Mouse (Mus musculus): ENCODE data around the gene Tnfrsf11a. TPM values are rescaled to one million over a fixed set of nuclear protein-coding genes. Genes with fewer than 3 reads are reported as not detected.

Gene Tnfrsf11a
- polyA plus RNA-seq, 1 experiment from 2014 or later: 0.51 TPM

DNA sequence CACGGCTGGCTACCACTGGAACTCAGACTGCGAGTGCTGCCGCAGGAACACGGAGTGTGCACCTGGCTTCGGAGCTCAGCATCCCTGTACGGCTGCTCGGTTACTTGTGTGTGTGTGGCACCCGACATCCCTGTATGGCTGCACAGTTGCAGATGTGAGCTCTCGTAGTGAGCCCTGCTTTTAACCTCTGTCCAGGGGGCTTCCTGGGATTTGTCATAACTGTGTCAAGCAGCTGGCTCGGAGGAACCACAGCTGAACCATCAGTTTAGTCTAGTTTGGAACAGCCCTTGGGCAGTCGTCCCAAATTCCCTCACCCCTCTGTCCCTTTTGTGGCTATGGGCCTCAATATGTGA lies 33.2 kb downstream of the Tnfrsf11a start:
- Histone ChIP-seq H3K4me3 (ENCODE audit: low read depth, low read length) (no peak overlapping the region), H3K4me2 (no peak overlapping the region), H3K4me1 (replicated peaks; ENCODE audit: control insufficient read depth, insufficient read depth, low read length) (no peaks in the 10 kb centered on the region), H3K36me3 (ENCODE audit: control insufficient read depth, insufficient read depth, low read length) (no peaks in the 10 kb centered on the region), H3K27ac (ENCODE audit: low read depth, low read length) (no peak overlapping the region), H3K9me3 (ENCODE audit: control insufficient read depth, low read length) (no peaks in the 10 kb centered on the region), H3K9ac (ENCODE audit: low read depth, low read length) (no peak overlapping the region), H3K27me3 (replicated peaks; ENCODE audit: control insufficient read depth, insufficient read depth, low read length) (no peaks in the 10 kb centered on the region)
- no peak for ATAC-seq (replicated peaks; ENCODE audit: low FRiP score)
- 70% methylated on average over 11 of the region's 11 CpGs for WGBS
- no peak for DNase-seq (ENCODE audit: low spot score)

DNA sequence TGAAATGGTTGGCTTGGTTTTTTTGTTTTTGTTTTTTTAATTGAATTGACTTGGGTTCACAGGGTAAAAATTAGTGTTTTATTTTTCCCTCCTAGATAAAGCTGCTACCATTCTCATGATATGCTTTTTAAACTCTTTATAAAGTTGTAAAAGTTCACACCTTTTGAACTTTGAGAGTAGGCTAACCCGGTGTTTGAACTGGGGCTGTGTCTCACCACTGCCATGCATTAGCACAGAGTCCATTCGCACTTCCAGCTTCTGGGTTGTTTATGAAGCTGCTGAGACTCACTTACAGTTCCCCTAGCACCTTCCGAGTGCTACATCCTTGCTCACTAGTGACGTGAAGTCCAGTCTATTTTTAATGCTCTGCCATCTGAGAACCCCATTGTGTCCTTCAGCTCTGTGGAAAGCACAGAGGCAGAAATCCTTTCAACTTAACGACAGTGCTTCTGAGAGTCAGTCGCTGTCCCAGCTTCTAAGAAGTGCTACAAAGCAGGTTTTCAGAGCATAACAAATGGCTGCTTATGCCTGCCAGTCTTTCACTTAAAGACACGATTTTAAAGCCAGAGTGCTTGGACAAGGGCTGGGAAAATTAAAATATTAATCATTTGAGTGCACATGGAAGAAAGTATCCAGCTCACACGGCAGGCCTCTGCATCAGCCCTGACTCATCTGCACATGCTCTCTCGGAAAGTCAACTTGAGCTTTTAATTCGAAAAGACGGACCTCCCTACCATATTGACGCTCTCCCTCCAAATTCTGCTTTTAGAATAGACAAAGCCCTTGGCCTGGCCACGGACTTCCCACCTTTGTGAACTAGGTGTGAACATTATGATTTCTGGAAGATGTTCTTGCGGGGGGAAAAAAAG lies 34.1 kb downstream of the Tnfrsf11a start:
- Histone ChIP-seq H3K9ac (ENCODE audit: low read depth, low read length) (no peak overlapping the region), H3K27ac (ENCODE audit: low read depth, low read length) (no peak overlapping the region)

DNA sequence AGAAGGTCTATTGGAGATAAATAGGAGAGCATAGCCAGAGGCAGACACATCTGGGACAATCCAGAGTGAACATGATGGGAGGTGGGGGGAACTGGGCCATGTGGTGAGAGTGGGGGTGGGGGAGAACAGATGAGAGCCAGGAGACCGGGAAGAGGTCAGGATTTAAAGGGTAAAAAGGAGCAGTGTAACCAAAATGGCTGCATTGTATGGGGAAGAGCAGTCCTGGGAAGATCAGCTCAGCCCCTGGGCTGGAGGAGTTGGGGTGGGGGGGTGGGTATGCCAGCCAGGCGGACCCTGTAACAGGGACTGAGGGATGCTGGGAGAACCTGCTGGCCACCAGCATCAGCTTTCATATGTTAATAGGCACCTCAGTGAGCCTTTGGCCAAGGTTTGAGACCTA lies 34.8 kb downstream of the Tnfrsf11a start:
- Histone ChIP-seq H3K9me3 (ENCODE audit: control insufficient read depth, low read length) (no peaks in the 10 kb centered on the region), H3K27ac (ENCODE audit: low read depth, low read length) (no peak overlapping the region), H3K36me3 (ENCODE audit: control insufficient read depth, insufficient read depth, low read length) (no peaks in the 10 kb centered on the region), H3K4me3 (ENCODE audit: low read depth, low read length) (no peak overlapping the region), H3K27me3 (replicated peaks; ENCODE audit: control insufficient read depth, insufficient read depth, low read length) (no peaks in the 10 kb centered on the region), H3K4me1 (replicated peaks; ENCODE audit: control insufficient read depth, insufficient read depth, low read length) (no peaks in the 10 kb centered on the region), H3K4me2 (no peak overlapping the region), H3K9ac (ENCODE audit: low read depth, low read length) (no peak overlapping the region)
- 75% methylated on average over 2 of the region's 2 CpGs for WGBS
- ATAC-seq (replicated peaks; ENCODE audit: low FRiP score) (no peak), DNase-seq (ENCODE audit: low spot score) (no peak)

More for the DNA sequence above, 34.1 kb downstream of the Tnfrsf11a start:
- no peak overlapping the region for H3K4me2 ChIP-seq
- no peaks in the 10 kb centered on the region for H3K4me1 ChIP-seq (replicated peaks; ENCODE audit: control insufficient read depth, insufficient read depth, low read length)
- no peak overlapping the region for H3K4me3 ChIP-seq (ENCODE audit: low read depth, low read length)
- H3K36me3 ChIP-seq (ENCODE audit: control insufficient read depth, insufficient read depth, low read length): no peaks in the 10 kb centered on the region
- ATAC-seq (replicated peaks; ENCODE audit: low FRiP score) (no peak), DNase-seq (ENCODE audit: low spot score) (no peak)
- no peaks in the 10 kb centered on the region for H3K9me3 ChIP-seq (ENCODE audit: control insufficient read depth, low read length)
- no peaks in the 10 kb centered on the region for H3K27me3 ChIP-seq (replicated peaks; ENCODE audit: control insufficient read depth, insufficient read depth, low read length)
- WGBS: 67% methylated on average over 14 of the region's 14 CpGs

DNA sequence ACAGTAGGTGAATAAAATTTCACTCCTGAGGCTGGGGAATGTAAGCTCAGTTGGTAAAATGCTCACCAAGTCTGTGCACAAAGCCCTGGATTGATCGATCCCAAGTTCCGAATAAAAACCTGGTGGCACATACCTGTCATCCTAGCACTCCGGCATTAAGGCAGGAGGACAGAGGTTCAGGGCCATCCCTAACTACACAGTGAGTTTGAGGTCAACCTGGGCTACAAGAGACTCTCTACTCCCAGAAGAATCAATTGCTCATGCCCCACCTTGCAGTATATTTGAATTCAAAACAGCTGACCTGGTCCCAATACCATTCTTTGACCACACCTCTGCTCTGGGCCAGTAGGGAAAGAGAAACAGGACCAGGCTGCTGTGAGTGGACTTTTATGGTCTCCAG lies 35.2 kb downstream of the Tnfrsf11a start:
- 86% methylated on average over 3 of the region's 3 CpGs for WGBS
- Histone ChIP-seq H3K4me2 (no peak overlapping the region), H3K36me3 (ENCODE audit: control insufficient read depth, insufficient read depth, low read length) (no peaks in the 10 kb centered on the region), H3K27me3 (replicated peaks; ENCODE audit: control insufficient read depth, insufficient read depth, low read length) (no peaks in the 10 kb centered on the region), H3K9ac (ENCODE audit: low read depth, low read length) (no peak overlapping the region), H3K27ac (ENCODE audit: low read depth, low read length) (no peak overlapping the region), H3K4me1 (replicated peaks; ENCODE audit: control insufficient read depth, insufficient read depth, low read length) (no peaks in the 10 kb centered on the region), H3K4me3 (ENCODE audit: low read depth, low read length) (no peak overlapping the region), H3K9me3 (ENCODE audit: control insufficient read depth, low read length) (no peaks in the 10 kb centered on the region)
- no peak for DNase-seq (ENCODE audit: low spot score)
- ATAC-seq (replicated peaks; ENCODE audit: low FRiP score): no peak

DNA sequence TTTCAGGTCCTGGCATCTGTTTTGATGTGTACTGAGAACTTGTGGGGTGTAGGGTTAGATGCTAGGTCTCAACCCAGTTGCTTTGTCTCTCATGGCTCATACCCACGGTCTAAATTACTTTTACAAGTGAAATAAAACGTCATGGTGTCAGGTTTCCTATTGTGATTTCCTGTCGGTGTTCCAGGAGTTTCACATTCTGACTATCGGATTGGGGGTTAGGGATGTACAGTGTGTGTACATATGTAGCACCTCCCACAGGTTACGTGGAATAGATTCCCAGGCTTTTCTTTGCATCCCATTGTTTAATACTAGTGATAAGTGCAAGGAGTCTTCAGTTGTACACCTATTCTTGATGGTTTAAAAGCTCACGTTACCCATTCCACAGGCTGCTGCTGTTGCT lies 38.5 kb downstream of the Tnfrsf11a start:
- Histone ChIP-seq H3K4me1 (replicated peaks; ENCODE audit: control insufficient read depth, insufficient read depth, low read length) (no peaks in the 10 kb centered on the region), H3K27ac (ENCODE audit: low read depth, low read length) (no peak overlapping the region), H3K9me3 (ENCODE audit: control insufficient read depth, low read length) (no peaks in the 10 kb centered on the region), H3K9ac (ENCODE audit: low read depth, low read length) (no peak overlapping the region), H3K36me3 (ENCODE audit: control insufficient read depth, insufficient read depth, low read length) (no peaks in the 10 kb centered on the region), H3K4me3 (ENCODE audit: low read depth, low read length) (no peak overlapping the region), H3K4me2 (no peak overlapping the region), H3K27me3 (replicated peaks; ENCODE audit: control insufficient read depth, insufficient read depth, low read length) (no peaks in the 10 kb centered on the region)
- whole genome bisulfite sequencing: 64% methylated on average over 6 of the region's 6 CpGs
- DNase-seq (ENCODE audit: low spot score): no peak
- no peak for ATAC-seq (replicated peaks; ENCODE audit: low FRiP score)

DNA sequence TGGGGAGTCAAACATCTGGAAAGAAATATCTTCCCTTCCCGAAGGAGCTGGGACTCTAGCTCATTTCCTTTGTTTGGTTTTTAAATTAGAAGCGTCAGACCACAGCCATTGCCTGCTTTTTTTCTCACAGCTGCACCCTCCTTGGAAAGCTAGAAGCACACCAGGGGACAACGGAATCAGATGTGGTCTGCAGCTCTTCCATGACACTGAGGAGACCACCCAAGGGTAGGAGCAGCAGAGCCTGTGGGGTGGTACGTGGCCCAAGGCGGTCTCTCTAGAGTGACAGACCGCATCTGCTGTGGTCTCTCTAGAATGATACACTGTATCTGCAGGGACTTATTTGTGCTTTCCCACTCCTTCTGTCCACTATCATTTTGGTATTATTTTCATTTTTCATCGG lies 39.2 kb downstream of the Tnfrsf11a start:
- Histone ChIP-seq H3K4me1 (replicated peaks; ENCODE audit: control insufficient read depth, insufficient read depth, low read length) (no peaks in the 10 kb centered on the region), H3K27ac (ENCODE audit: low read depth, low read length) (no peak overlapping the region), H3K36me3 (ENCODE audit: control insufficient read depth, insufficient read depth, low read length) (no peaks in the 10 kb centered on the region), H3K4me3 (ENCODE audit: low read depth, low read length) (no peak overlapping the region), H3K9ac (ENCODE audit: low read depth, low read length) (no peak overlapping the region), H3K27me3 (replicated peaks; ENCODE audit: control insufficient read depth, insufficient read depth, low read length) (no peaks in the 10 kb centered on the region), H3K4me2 (no peak overlapping the region), H3K9me3 (ENCODE audit: control insufficient read depth, low read length) (no peaks in the 10 kb centered on the region)
- DNase-seq (ENCODE audit: low spot score): no peak
- no peak for ATAC-seq (replicated peaks; ENCODE audit: low FRiP score)
- 61% methylated on average over 7 of the region's 7 CpGs for WGBS

DNA sequence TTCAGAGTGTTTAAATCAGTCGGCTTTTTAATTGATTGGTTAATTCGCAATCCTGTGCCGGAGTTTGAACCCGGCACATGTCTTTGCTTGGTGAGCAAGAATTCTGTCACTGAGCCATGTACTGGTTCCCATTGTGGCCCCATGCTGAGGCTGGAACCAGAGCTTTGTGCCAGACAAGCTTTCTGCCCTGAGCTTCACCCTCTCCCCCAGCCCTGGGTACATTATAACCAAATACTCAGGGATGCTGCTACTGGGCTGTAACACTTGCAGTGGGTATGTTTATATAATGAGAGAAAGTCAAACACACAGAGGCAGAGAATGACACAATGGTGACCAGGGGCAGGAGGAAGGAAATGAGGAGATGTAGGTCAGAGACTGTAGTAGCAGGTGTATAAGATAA lies 43.8 kb downstream of the Tnfrsf11a start:
- ATAC-seq (replicated peaks; ENCODE audit: low FRiP score): no peak
- 93% methylated on average over 4 of the region's 4 CpGs for WGBS
- H3K9ac ChIP-seq (ENCODE audit: low read depth, low read length): no peak overlapping the region

DNA sequence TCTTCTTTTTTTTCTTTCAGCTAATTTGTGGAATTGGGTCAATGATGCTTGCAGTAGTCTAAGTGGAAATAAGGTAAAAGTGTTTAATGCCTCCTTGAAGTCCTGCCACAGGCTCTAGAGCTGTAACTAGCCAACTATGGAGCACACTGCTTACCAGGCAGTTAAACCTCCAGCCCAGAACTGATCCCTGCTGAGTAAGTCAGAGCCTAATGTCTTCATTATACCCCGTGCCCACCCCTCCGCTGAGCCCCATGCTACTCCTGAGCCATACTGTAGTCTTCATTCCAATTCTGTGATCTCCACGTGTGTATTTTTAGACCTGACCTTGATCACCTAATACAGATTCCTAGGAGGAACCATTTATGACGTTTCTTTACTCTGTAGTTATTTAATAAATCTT lies 44.5 kb downstream of the Tnfrsf11a start:
- Histone ChIP-seq H3K27me3 (replicated peaks; ENCODE audit: control insufficient read depth, insufficient read depth, low read length) (no peaks in the 10 kb centered on the region), H3K9ac (ENCODE audit: low read depth, low read length) (no peak overlapping the region), H3K27ac (ENCODE audit: low read depth, low read length) (no peak overlapping the region), H3K4me1 (replicated peaks; ENCODE audit: control insufficient read depth, insufficient read depth, low read length) (no peaks in the 10 kb centered on the region), H3K4me3 (ENCODE audit: low read depth, low read length) (no peak overlapping the region), H3K36me3 (ENCODE audit: control insufficient read depth, insufficient read depth, low read length) (no peaks in the 10 kb centered on the region), H3K9me3 (ENCODE audit: control insufficient read depth, low read length) (no peaks in the 10 kb centered on the region), H3K4me2 (no peak overlapping the region)
- ATAC-seq (replicated peaks; ENCODE audit: low FRiP score): no peak
- 75% methylated on average over 4 of the region's 4 CpGs for WGBS
- no peak for DNase-seq (ENCODE audit: low spot score)

More for the DNA sequence above, 43.8 kb downstream of the Tnfrsf11a start:
- Histone ChIP-seq H3K27me3 (replicated peaks; ENCODE audit: control insufficient read depth, insufficient read depth, low read length) (no peaks in the 10 kb centered on the region), H3K4me1 (replicated peaks; ENCODE audit: control insufficient read depth, insufficient read depth, low read length) (no peaks in the 10 kb centered on the region), H3K27ac (ENCODE audit: low read depth, low read length) (no peak overlapping the region), H3K9me3 (ENCODE audit: control insufficient read depth, low read length) (no peaks in the 10 kb centered on the region), H3K36me3 (ENCODE audit: control insufficient read depth, insufficient read depth, low read length) (no peaks in the 10 kb centered on the region), H3K4me3 (ENCODE audit: low read depth, low read length) (no peak overlapping the region), H3K4me2 (no peak overlapping the region)
- DNase-seq (ENCODE audit: low spot score): no peak

DNA sequence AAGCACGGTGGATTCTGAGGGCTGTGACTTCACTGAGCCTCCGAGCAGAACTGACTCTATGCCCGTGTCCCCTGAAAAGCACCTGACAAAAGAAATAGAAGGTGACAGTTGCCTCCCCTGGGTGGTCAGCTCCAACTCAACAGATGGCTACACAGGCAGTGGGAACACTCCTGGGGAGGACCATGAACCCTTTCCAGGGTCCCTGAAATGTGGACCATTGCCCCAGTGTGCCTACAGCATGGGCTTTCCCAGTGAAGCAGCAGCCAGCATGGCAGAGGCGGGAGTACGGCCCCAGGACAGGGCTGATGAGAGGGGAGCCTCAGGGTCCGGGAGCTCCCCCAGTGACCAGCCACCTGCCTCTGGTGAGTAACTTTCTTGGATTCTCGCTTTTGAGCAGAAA lies 46.9 kb downstream of the Tnfrsf11a start:
- no peaks in the 10 kb centered on the region for H3K27me3 ChIP-seq (replicated peaks; ENCODE audit: control insufficient read depth, insufficient read depth, low read length)
- DNase-seq (ENCODE audit: low spot score) (no peak), ATAC-seq (replicated peaks; ENCODE audit: low FRiP score) (no peak)
- no peaks in the 10 kb centered on the region for H3K4me1 ChIP-seq (replicated peaks; ENCODE audit: control insufficient read depth, insufficient read depth, low read length)
- H3K4me2 ChIP-seq: no peak overlapping the region
- no peak overlapping the region for H3K4me3 ChIP-seq (ENCODE audit: low read depth, low read length)
- no peak overlapping the region for H3K27ac ChIP-seq (ENCODE audit: low read depth, low read length)
- no peaks in the 10 kb centered on the region for H3K9me3 ChIP-seq (ENCODE audit: control insufficient read depth, low read length)
- H3K9ac ChIP-seq (ENCODE audit: low read depth, low read length): no peak overlapping the region
- no peaks in the 10 kb centered on the region for H3K36me3 ChIP-seq (ENCODE audit: control insufficient read depth, insufficient read depth, low read length)
- 84% methylated on average over 7 of the region's 7 CpGs for WGBS
